Mouse (Mus musculus) T-cell, adult 2 months (primary cell): ENCODE measurements around the gene Egfr.

Experiments used
- DNase-seq: peaks from one replicate; pipeline ENCODE4 v3.0.0; 2022; ENCODE audit warnings: low spot score

Egfr gene

DNA sequence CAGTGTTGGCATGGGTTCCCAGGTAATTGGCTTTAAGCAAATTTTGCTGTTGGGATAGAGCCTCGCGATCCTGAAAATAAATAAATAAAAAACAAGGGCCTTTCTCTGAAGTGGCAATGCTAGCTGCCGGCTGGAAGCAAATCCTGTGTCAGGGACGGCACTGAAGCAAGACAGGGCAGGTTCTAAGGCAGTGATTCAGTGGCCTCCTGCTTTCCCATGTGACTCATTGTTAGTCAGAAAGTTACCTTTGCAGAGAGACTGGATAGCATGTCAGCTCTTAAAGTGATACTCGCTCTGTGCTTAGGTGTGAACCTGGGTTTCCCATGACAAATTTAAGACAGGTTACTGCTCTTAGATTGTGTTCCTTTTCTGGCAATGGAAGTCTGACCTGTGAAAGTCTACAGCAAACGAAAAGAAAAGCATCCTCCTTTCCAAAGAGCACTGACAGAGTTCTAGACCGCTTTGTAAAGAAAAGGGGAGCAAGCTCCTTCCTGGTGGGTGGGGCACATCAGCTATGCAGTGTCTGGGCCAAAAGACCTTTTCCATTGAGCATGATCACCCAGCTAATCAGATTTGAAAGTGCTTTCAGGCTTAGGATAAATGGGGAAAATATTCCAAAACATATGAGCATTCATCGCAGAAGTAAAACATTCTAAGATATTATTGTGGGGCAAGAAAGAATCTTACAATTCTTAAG is 78.7 kb downstream of the Egfr start:
- DNase-seq: no peak

DNA sequence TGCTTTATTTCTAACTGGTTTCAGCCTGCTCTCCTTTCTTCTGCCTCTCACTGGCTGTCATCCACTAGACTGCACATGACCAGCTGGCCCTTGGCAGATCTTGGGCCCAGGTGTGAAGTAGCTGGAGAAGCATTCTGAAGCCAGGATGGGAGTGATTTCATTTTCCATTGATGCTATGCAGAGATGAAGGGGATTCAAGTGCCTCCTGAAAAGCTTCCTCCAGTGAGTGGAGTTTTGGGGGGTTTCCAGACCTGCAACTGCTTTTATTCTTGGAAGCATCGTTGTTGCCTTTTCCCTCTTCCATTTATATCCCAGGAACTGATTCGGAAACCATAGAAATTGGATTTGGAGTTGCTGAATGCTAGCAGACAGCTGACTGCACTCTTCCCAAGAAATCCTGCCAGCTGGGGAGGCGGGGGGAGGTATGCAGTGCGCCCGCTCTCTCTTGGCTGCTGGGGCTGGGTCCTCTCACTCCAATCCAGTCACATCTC is 80.0 kb downstream of the Egfr start:
- no peak for DNase-seq

DNA sequence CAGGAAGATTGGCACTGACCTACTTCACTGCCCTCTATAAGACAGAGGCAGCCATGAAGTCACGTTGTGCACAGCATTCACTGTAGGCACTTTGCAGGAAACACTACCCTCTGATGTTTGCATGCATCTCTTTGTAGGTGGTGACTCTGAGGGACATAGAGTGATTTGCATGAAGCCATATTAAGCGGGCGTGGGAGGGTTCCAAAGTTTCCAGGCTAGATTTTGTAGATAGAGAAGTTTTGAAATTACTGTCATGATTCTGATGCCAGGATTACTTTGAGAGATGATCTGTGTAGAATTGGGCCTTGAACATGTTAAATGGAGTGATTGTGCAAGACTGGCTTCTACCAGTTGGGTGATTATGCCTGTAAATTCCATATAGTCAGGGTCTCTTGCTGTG is 86.8 kb downstream of the Egfr start:
- DNase-seq: no peak

DNA sequence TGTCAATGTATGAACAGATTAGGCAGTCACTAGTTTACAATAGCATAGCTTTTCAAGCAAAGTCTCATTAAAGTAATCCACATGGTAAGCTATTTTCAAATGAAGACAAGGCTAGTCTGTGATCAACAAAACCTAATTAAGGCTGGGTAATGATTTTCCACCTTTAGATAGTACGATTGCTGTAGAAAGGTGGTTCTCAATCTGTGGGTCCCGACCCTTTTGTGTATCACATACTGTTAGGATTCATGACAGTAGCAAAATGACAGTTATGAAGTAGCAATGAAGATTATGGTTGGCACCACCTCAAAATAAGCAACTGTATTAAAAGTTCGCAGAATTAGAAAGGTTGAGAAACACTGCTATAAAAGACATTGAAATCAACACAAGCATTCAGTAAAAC is 90.9 kb downstream of the Egfr start:
- no peak for DNase-seq

DNA sequence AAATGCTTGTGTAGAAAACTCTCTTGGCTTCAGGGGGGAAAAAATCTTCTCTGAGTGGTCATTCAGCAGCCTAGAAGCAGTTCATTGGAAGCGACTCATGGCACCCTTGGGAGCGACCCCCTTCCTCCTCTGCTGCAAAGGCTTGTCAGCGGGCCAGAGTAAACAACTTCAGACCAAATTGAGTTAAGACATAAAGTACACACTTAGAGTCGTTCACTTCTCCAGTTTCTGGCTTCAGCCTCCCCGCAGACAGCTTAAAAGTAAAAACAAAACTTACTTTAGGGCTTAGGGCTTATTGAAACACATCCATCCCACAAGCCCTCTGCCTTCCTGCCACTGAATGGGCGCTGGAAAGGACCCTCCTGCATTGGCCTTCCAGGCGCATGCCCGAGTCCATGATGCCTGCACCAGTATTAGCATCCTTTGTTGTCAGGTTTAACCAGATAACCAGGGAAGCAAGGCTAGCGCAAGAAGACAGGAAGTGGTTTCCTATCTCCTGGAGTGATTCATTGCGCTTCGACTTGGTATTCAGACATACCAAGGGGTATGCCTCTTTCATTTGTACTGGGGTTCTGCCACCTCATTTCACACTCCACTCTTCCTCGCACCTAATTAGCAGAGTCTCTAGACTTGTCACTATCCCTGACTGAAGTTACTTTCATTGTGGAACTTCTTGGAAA is 92.0 kb downstream of the Egfr start:
- DNase-seq: no peak

DNA sequence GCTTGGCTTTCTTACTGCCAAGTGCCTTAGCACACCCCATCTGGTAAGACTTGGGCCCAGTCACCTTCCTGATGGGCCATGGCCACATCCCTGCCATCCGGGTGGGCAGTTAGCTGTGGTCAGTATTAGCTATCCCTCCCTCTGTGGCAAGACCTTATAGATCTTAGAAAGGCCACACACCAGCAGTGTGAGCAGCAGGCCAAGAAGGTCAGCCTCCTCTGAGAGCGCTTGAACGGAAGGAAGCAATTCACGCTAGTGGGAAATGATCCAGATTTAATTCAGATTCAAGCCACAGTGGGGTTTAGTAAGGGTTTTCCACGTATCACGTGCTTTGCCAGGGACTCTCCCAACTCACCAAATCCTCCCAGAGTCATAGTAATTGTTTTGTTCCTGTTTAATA is 96.9 kb downstream of the Egfr start:
- DNase-seq: no peak

DNA sequence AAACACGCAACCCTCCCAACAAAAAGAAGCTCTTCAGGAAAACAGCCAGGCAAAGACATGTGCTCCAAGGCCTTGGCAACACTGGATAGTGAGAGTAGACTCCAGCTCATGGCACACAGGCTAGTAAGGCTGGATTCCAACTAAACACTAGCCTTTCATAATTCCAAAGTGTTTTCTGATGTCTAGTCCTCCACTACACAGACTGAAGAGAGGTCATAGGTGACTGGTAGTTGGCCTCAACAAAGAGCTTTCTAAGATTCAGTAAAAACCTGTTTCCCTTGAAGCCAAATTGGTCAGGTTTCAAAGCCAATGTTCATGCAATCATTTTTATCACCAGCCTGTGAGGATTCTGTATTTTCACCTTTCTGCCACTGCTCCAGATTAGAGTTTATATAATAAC is 99.4 kb downstream of the Egfr start:
- DNase-seq: no peak

DNA sequence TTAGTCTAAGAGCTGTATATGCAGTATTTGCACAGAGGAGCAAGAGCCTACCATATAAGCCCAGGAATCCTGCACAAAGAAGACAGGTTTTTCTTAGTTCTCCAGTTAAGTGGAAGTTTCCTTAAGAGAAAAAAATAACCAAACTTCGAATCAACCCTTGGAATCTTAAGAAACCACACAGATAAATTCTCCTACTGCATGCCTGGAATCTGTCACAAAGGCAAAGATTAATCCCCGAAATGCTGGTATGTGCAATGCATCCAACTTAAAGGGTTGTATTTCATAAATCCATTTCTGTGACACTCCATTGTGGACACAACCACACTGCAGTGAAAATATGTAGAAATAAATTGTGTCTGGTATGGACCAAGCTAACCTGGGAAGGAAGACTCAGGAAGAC is 102.1 kb downstream of the Egfr start:
- DNase-seq: no peak

DNA sequence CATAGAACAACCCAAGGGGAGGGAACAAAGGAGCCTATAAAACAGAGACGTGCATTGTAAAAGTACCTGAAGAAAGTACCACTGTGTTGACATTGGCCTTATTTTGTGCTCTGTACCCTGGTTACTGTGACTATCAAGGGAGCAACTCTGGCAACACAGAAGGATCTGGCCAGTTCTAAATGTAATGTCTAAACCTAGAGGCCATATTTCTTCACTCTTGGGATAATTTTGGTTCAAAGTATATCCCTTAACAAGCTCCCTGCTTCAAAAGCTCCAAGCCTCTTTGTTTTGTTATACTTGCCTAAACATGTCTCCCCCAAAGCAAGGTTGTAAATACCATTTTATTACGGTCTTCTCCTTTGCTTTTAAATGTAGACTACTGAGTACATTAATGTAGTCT is 105.3 kb downstream of the Egfr start:
- DNase-seq: no peak

DNA sequence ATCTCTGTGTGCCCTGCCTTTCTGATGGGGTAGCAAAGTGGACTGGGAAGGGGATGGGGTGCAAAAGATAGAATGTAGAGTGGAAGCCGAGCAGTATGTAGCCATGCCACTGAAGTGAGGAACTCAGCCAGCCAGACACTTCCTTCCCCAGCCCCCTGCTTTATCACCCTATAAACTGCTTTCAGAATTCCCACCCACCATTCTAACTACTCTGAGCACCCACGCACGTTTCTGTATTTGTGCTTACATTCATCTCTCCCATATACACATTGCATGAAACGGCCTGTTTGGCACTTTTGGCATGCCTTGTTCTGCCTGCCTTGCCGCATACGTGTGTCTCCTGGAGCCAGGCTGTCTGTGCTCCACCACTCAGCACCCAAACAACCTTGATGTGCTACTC is 109.0 kb downstream of the Egfr start:
- no peak for DNase-seq

DNA sequence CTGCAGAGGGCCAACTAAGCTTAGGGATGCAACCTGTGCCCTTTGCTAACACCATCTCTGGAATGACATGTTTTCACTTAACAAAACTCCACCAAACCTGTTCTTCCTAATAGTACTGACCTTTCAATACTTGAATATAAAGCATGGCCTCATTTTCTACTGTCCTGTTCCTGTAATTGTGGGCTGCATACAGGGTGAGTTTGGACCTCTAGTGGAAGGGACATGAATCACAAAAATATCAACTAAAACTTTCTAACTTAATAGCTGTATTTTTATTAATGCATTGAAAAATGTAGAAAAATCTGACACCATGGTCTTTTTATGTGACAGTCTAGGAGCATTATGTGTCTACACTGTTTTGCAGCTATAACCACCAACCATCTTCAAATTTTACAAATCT is 111.5 kb downstream of the Egfr start:
- DNase-seq: no peak

DNA sequence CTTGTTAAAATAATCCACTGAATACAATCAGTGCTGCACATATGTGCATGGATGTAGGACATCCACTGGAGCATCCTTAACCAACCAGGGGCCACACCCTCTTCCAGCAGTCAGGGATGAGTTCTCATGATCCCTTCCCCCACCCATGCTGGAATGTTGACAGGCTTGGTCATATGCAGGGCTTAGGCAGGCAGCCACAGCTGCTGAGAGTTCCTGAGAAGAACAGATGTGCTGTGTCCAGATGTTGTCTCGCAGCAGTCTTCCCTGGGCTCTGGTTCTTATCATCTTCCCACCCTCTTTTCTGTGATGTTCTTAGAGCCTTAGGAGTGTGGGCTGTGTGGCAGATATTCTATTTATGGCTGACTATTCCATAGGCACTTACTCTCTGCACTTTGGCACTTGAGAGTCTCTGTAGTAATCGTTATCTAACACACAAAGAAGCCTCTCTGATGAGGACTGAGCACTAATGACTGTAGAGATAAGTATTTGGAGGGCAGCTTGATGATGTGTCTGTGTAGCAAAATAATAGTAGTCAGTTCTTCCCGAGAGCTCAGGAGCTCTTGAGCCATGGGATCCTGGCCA is 113.1 kb downstream of the Egfr start:
- DNase-seq: no peak

DNA sequence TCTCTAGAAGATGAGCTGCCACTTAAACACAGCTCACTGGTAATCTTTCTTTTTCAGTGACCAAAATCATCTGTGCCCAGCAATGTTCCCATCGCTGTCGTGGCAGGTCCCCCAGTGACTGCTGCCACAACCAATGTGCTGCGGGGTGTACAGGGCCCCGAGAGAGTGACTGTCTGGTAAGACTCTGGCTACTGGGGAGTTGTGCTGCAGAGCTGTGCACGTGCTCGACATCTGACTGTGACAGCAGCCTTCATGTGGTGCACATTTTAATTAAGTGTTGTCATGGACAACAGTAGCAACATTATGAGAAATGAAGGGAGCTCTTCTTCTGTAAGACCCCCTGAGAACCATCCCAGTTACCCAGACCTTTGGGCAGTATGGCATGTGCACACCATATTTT is 116.0 kb downstream of the Egfr start:
- no peak for DNase-seq

DNA sequence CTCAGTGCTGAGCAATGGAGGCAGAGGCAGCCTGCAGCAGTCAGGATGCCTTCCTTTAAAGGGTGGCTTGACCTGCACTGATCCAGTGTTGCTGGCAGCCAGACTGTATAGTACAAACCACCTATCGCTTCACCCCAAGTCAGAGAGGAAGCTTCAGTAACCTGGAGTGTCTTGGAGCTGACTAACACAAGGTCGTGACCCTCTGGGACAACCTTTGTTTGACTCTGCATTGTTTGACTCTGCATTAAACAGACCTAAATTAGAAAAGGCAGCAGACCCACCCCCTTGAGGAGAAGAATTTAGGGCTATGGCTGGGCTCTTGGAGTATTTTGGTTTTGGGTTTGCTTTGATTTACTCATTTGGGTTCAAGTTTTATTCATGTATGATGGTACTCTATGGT is 117.5 kb downstream of the Egfr start:
- DNase-seq: no peak

DNA sequence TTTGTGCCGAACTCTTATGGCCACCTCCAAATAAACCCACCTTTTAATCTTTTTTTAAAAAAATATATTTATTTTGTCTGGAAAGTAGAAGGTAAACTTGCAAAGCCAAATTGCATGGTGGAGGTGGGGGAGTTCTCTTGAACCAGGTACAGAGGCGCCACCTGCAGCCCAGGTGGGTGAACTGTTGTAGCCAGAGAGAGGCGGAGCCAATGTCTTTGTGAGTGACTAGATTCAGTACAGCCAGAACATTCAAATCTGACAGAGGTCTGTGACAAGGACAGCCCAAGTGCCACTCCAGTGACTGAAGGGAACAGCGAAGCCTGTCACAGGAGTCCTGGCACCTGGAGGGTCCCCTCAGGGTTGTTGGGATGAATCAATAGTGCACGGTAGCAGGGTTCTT is 119.1 kb downstream of the Egfr start:
- peak; percentile 49 for DNase-seq

DNA sequence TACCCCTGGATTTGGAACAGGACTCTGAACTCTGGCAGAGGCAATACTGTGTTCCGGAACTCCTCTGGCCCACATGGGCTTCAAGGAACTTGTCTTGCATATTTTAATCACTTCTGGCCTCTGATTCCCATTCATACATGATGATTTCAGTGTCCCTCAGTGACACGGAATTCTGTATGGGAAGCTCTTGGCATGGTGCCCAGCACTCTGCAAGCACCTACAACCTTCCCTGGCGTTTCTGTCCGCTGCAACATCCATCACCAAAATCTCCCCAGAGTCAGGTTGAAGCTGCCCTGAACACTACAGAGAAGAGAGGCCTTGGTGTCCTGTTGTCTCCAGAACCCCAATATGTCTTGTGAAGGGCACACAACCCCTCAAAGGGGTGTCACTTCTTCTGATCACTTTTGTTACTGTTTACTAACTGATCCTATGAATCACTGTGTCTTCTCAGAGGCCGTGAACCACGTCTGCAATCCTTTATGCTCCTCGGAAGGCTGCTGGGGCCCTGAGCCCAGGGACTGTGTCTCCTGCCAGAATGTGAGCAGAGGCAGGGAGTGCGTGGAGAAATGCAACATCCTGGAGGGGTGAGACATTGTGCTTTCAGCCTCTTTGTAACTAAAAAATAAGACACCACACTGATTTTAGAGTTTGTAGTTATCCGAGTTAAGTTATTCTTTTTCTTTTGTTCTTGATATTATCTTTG is 125.8 kb downstream of the Egfr start:
- no peak for DNase-seq

DNA sequence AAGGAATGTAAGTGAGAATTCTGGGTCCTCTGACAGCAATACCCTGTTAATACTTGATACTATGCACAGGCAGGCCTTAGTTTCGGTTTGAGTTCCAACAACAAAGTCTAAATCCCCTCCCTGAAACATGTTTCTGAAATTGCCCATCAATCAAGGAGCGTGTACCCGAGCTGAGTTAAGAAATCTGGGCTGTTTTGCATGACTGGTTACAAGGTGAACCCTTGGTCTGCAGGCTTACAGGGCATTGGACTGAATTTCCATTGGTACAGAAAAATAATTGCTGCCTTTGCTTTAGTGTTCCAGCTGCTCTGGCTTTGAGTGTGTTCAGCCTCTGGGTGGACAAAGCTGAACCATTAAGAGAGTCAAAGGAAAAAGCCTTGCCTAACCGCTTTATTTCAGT is 129.9 kb downstream of the Egfr start:
- DNase-seq: no peak

DNA sequence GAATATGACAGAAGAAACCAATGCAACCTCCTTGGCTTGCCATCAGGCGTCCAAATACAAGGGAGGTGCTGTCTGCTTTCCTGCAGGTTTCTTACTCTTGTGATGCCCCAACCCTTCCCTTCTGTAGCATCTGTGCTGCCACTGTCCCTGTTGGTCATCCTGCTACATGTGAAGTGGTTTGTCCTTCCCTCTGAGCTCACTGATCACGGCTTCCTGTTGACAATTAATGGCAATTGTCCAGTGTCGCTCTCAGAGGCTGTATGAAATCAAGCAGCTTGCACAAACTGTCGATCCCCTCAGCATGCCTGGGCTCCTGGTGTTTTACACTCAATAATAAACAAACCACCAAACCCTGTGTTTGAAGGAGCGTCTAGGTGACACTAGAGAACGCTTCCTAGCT is 134.1 kb downstream of the Egfr start:
- DNase-seq: no peak

DNA sequence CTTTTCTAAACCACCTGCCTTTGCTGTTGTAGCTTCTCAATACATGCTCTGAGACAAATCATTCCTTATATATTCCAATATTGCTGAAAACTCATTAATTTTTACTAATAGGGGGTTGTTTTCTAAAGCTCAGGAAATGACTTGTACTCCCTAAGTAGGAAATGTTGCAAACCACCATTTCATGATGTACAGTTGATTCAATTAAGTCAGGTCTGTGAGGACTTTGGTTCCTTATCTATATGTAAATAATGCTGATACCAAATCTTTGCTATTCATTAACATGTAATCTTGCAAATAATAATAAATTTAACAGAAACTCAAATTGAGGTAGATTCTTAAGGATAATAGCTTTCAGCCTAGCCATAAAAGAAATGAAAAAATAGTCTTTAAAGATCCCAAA is 136.1 kb downstream of the Egfr start:
- no peak for DNase-seq

DNA sequence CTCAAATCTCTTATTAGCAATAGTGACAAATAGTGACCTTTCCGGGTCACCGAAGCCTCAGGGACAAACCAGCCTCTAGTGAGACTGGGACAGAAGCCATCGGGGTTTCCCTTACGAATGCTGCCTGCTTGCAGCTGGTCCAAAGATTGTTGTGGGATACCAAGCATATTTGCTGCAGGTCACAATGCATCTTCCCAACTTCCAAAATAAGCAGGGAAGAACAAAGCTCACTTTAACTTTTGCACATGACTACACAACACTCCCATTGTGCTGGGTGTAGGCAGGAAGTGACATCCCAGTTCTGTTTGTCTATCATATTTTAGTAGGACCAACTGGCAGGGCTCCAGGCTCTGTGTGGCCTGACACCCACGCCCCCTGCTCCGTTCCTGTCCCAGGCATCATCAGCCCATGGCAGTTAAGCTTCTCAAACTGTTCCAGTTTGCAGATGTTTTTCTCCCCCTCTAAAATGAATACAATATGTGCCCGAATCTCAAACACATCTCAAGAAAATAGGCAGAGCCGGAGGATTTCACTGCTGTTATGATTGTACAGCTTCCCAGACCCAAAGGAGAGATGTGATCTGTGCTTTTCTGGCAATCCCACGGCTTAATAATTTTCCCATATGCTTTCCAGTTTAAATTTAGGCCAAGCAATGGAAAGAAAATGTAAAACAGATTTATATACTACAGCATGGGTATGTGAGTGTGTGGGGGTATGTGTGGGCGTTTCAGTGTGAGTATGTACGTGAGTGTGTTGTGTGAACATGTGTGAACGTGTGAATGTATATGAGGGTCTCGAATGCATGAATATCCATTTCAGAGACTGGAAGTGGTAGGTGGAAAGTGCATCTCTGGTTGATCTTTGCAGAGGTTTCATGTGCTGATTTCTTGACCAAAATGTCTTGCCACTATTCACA is 143.7 kb downstream of the Egfr start:
- DNase-seq: no peak

DNA sequence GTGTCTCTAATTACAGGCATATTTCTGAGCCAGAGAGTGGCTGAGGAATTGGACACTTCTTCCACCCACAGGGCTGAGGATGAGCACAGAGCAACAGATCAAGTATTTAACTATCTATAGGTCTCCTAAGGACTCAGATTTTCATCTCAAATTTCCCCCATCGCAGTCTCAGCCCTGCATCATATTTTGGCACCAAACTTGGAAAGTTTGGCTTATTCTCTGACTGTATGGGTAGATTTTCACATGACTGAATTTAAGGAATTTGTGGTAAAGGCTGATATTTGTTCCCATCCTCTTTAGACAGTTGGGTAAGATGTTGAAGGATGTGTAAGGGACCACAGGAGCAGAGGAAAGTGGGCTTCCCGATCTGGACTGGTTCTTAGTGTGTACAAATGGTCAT is 145.7 kb downstream of the Egfr start:
- no peak for DNase-seq

DNA sequence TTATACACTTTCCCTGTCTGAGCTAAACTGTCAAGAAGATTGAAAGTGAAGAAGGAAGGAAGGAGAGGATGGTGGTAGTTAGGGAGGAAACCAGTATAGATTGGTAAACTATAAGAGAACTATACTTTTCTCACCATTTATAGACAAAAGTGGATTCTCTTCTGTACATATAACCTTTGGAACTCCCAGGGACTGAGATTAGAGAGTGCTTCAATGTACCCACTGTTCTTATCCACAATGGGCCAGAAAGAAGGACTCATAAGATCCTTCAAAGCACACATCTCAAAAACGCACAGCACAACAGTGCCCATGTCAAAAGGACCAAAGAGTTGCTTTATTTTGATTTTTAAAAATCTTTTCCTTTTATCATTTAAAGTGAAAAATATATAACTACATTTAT is 148.2 kb downstream of the Egfr start:
- DNase-seq: no peak
